Mouse (Mus musculus): ENCODE measurements at regions not wholly inside any gene's neighbourhood (a gene's known extent, or its start where the extent isn't known, plus 50 kb on each side); places are given as distances from the start of the nearest gene placed in this dataset.
"Not testable (repeated sequence)": the region's sequence is repeated elsewhere in the genome, so short reads cannot be mapped to it uniquely, and the experiment has no call there.

- DNase-seq = no peak
Measured at GRCm38 (mm10) chr4:105658581-105658980, 131.1 kb upstream of the Gm12728 start.

- DNase-seq = no peak
Measured at GRCm38 (mm10) chr4:105676690-105677089, 113.0 kb upstream of the Gm12728 start.

GRCm38 (mm10) chr4:105690716-105691115 lies 99.0 kb upstream of the Gm12728 start:
- no peak for DNase-seq

- no peak for DNase-seq
Measured at GRCm38 (mm10) chr4:105692380-105692779, 97.3 kb upstream of the Gm12728 start.

GRCm38 (mm10) chr4:105695895-105696294 lies 93.8 kb upstream of the Gm12728 start:
- DNase-seq = no peak

GRCm38 (mm10) chr4:105697123-105697522 lies 92.5 kb upstream of the Gm12728 start:
- no peak for DNase-seq

- no peak for DNase-seq
Measured at GRCm38 (mm10) chr4:105702036-105702435, 87.6 kb upstream of the Gm12728 start.

- no peak for DNase-seq
Measured at GRCm38 (mm10) chr4:105703408-105703807, 86.3 kb upstream of the Gm12728 start.

- DNase-seq = no peak
Measured at GRCm38 (mm10) chr4:105704271-105704670, 85.4 kb upstream of the Gm12728 start.

- DNase-seq = no peak
Measured at GRCm38 (mm10) chr4:105705996-105706395, 83.7 kb upstream of the Gm12728 start.

GRCm38 (mm10) chr4:105708080-105708796 lies 81.4 kb upstream of the Gm12728 start:
- no peak for DNase-seq

- DNase-seq = no peak
Measured at GRCm38 (mm10) chr4:105713956-105714355, 75.7 kb upstream of the Gm12728 start.

- DNase-seq = no peak
Measured at GRCm38 (mm10) chr4:105718080-105718479, 71.6 kb upstream of the Gm12728 start.

GRCm38 (mm10) chr4:105728696-105729095 lies 61.0 kb upstream of the Gm12728 start:
- no peak for DNase-seq

- DNase-seq = no peak
Measured at GRCm38 (mm10) chr4:105730900-105731299, 58.8 kb upstream of the Gm12728 start.

GRCm38 (mm10) chr4:105735116-105735515 lies 54.6 kb upstream of the Gm12728 start:
- DNase-seq = not testable (repeated sequence)
